Mouse (Mus musculus): ENCODE results near the gene C2cd2.

DNA sequence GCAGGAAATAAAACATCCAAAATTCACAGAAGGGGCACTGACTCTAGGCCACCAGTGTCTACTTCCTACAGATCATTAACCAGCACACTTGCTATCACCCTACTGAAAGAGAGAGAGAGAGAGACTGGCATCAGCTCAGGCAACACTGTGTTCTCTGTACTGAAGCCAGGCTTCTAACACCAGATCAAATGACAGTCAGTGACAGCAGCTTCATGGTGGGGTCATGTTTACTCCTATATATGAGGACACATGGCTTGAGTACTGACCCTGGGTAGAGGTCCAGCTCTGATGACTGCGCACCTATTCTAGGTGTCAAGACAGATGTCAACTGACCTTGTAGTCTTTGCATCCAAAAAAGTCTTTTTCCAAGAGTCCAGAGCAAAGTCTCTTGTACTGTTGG, 41.8 kb downstream of the C2cd2 start:
- TF ChIP-seq CTCF (IDR thresholded peaks at IDR 0.05; ENCODE audit: control insufficient read depth, insufficient read depth, insufficient replicate concordance, low read depth, low read length) (no peak), POLR2A (IDR thresholded peaks at IDR 0.05; ENCODE audit: control insufficient read depth, low read depth, low read length) (no peak)
